Mouse (Mus musculus) lung, postnatal 36 days (tissue): ENCODE data around the gene Rasgef1b.

Source experiments
- DNase-seq: peaks from one replicate; pipeline ENCODE4 v3.0.0; 2022; ENCODE audit warnings: mixed read lengths

Rasgef1b gene

GRCm38 (mm10) chr5:99487009-99487858 is 241.6 kb downstream of the Rasgef1b start:
- DNase-seq = peak; percentile 43

- DNase-seq = no peak
These were observed 245.7 kb downstream of the Rasgef1b start for GRCm38 (mm10) chr5:99483162-99483561.

- no peak for DNase-seq
These were observed 246.3 kb downstream of the Rasgef1b start for GRCm38 (mm10) chr5:99482524-99482923.

- no peak for DNase-seq
These were observed 246.8 kb downstream of the Rasgef1b start for GRCm38 (mm10) chr5:99482016-99482415.

- no peak for DNase-seq
These were observed 248.5 kb downstream of the Rasgef1b start for GRCm38 (mm10) chr5:99480078-99481031.

- DNase-seq = peak; percentile 59
These were observed 249.4 kb downstream of the Rasgef1b start for GRCm38 (mm10) chr5:99479263-99480077.

GRCm38 (mm10) chr5:99478716-99479115 is 250.1 kb downstream of the Rasgef1b start:
- DNase-seq = no peak

- no peak for DNase-seq
These were observed 251.4 kb downstream of the Rasgef1b start for GRCm38 (mm10) chr5:99477420-99477815.

GRCm38 (mm10) chr5:99476640-99477419 is 252.0 kb downstream of the Rasgef1b start:
- DNase-seq = no peak

GRCm38 (mm10) chr5:99472607-99473335 is 256.1 kb downstream of the Rasgef1b start:
- DNase-seq = no peak

GRCm38 (mm10) chr5:99471790-99472189 is 257.1 kb downstream of the Rasgef1b start:
- DNase-seq = no peak

GRCm38 (mm10) chr5:99470613-99471012 is 258.3 kb downstream of the Rasgef1b start:
- DNase-seq = no peak

- DNase-seq = no peak
These were observed 269.9 kb downstream of the Rasgef1b start for GRCm38 (mm10) chr5:99459007-99459406.

- no peak for DNase-seq
These were observed 271.6 kb downstream of the Rasgef1b start for GRCm38 (mm10) chr5:99457291-99457690.

GRCm38 (mm10) chr5:99451939-99452338 is 276.9 kb downstream of the Rasgef1b start:
- no peak for DNase-seq

GRCm38 (mm10) chr5:99451416-99451815 is 277.4 kb downstream of the Rasgef1b start:
- no peak for DNase-seq

GRCm38 (mm10) chr5:99450994-99451393 is 277.9 kb downstream of the Rasgef1b start:
- DNase-seq = no peak

GRCm38 (mm10) chr5:99450463-99450862 is 278.4 kb downstream of the Rasgef1b start:
- no peak for DNase-seq

GRCm38 (mm10) chr5:99447481-99447880 is 281.4 kb downstream of the Rasgef1b start:
- peak; percentile 41 for DNase-seq

- DNase-seq = no peak
These were observed 283.6 kb downstream of the Rasgef1b start for GRCm38 (mm10) chr5:99445242-99445641.

GRCm38 (mm10) chr5:99444777-99445176 is 284.1 kb downstream of the Rasgef1b start:
- DNase-seq = no peak
